ENCODE assay signal across 21 mouse cellular contexts in the genomic region with DNA sequence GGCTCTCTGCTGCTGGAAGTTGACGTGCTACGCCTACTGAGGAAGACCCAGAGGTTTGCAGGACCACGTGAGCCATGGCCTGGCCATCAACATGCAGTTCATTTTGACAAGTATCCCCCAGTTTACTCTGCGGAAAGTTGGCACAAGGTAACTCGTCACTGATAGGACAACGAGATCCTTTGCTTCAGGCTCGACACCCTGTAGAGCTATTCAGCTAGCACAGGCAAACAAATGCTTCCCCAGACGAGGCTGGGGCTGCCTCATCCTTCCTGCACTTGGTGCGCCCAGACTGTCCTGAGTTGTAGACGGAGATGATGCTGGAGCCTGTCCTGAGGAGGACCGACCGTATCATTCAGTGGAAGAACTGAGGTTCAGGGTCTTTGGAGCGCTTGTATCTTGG.
A peak's percentile ranks its signal among the peaks of the same experiment; 100 is the strongest.
DNase-seq lines count a peak whose midpoint lies in the region; ATAC-seq lines count a peak whose summit lies in the region.
"Had no signal": no experiment of that assay in that cellular context is flagged by ENCODE, and none has a peak within 500 bp of the region (broad histone marks: within the 10 kb centered on the region; RNA-seq: fewer than 3 reads in every experiment).

No protein-coding gene starts in this region.

- peak; percentile 18 for DNase-seq in left cerebral cortex, postnatal 4 days
- no peak for DNase-seq in left cerebral cortex, postnatal 14 days (ENCODE audit: low spot score in 2 of 2)
- DNase-seq: adrenal gland, adult 2 months; adrenal gland, postnatal 10 days; adrenal gland, postnatal 25 days; cerebellum, adult 11 months; cerebellum, adult 18-20 months; cerebellum, adult 8-10 months; cerebellum, adult 9-11 months; cerebellum, postnatal 14 days; cerebellum, postnatal 36 days; embryo, embryonic 11 days had no signal

- no peak overlapping the region for H3K4me3 ChIP-seq in hindbrain, embryonic 15.5 days
- no peak overlapping the region for H3K4me3 ChIP-seq in hindbrain, embryonic 16.5 days (ENCODE audit: low read length)
- H3K4me3 ChIP-seq: embryonic facial prominence, embryonic 13.5 days; embryonic facial prominence, embryonic 15.5 days; erythroblast, embryonic 14.5 days; forebrain, embryonic 10.5 days; forebrain, embryonic 12.5 days had no signal

- no peaks in the 10 kb centered on the region for H3K27me3 ChIP-seq in hindbrain, embryonic 15.5 days
- H3K27me3 ChIP-seq in hindbrain, embryonic 16.5 days (replicated peaks; ENCODE audit: control insufficient read depth, insufficient read depth, low read length), result no peaks in the 10 kb centered on the region
- H3K27me3 ChIP-seq: embryonic facial prominence, embryonic 13.5 days; embryonic facial prominence, embryonic 15.5 days; forebrain, embryonic 12.5 days had no signal

- H3K27ac ChIP-seq in hindbrain, embryonic 15.5 days (replicated peaks), result no peak overlapping the region
- no peak overlapping the region for H3K27ac ChIP-seq in hindbrain, embryonic 16.5 days (ENCODE audit: low read depth, low read length)
- H3K27ac ChIP-seq: embryonic facial prominence, embryonic 13.5 days; embryonic facial prominence, embryonic 15.5 days; forebrain, embryonic 10.5 days; forebrain, embryonic 12.5 days had no signal

- 50% methylated on average over 13 of the region's 13 CpGs for whole genome bisulfite sequencing in hindbrain, embryonic 15.5 days
- 55% methylated on average over 13 of the region's 13 CpGs for WGBS in hindbrain, embryonic 16.5 days

- no peaks in the 10 kb centered on the region for H3K4me1 ChIP-seq in hindbrain, embryonic 15.5 days (replicated peaks)
- H3K4me1 ChIP-seq in hindbrain, embryonic 16.5 days (ENCODE audit: control insufficient read depth, insufficient read depth, low read depth, low read length), result no peaks in the 10 kb centered on the region
- H3K4me1 ChIP-seq: embryonic facial prominence, embryonic 13.5 days; forebrain, embryonic 10.5 days; forebrain, embryonic 12.5 days had no signal

- H3K9me3 ChIP-seq in hindbrain, embryonic 15.5 days, result no peaks in the 10 kb centered on the region
- H3K9me3 ChIP-seq in hindbrain, embryonic 16.5 days (ENCODE audit: control insufficient read depth, low read length), result no peaks in the 10 kb centered on the region
- H3K9me3 ChIP-seq: embryonic facial prominence, embryonic 13.5 days; embryonic facial prominence, embryonic 15.5 days; forebrain, embryonic 10.5 days; forebrain, embryonic 12.5 days had no signal

- peak; percentile 39; the same call in 1 of the 2 replicates for ATAC-seq in hindbrain, embryonic 15.5 days (ENCODE audit: low FRiP score, low read depth)
- no peak for ATAC-seq in hindbrain, embryonic 16.5 days
- ATAC-seq: forebrain, embryonic 14.5 days; forebrain, embryonic 16.5 days had no signal

- H3K36me3 ChIP-seq in hindbrain, embryonic 15.5 days, result no peaks in the 10 kb centered on the region
- no peaks in the 10 kb centered on the region for H3K36me3 ChIP-seq in hindbrain, embryonic 16.5 days (ENCODE audit: control insufficient read depth, insufficient read depth, low read length)

- intact Hi-C loops in left cerebral cortex, postnatal 4 days (cut with DNase I), result loop anchor here (5.0 kb wide), 1 partner anchor 472 kb away; no protein-coding TSS in a partner anchor
- intact Hi-C loops in left cerebral cortex, postnatal 14 days (cut with DNase I), result loop anchor here (10.0 kb wide), 1 partner anchor 475 kb away; no protein-coding TSS in a partner anchor

- no peak overlapping the region for H3K4me2 ChIP-seq in hindbrain, embryonic 15.5 days
- no peak overlapping the region for H3K4me2 ChIP-seq in hindbrain, embryonic 16.5 days (ENCODE audit: low read length)
- H3K4me2 ChIP-seq: embryonic facial prominence, embryonic 13.5 days; embryonic facial prominence, embryonic 15.5 days; forebrain, embryonic 12.5 days had no signal

- H3K9ac ChIP-seq in hindbrain, embryonic 15.5 days, result no peak overlapping the region
- H3K9ac ChIP-seq in hindbrain, embryonic 16.5 days (ENCODE audit: low read depth, low read length), result no peak overlapping the region
- H3K9ac ChIP-seq: embryonic facial prominence, embryonic 13.5 days; embryonic facial prominence, embryonic 15.5 days; forebrain, embryonic 12.5 days had no signal
